Mouse (Mus musculus) adrenal gland, postnatal 25 days (tissue): ENCODE measurements at regions not wholly inside any gene's neighbourhood (a gene's known extent, or its start where the extent isn't known, plus 50 kb on each side); places are given as distances from the start of the nearest gene placed in this dataset.

Source experiments
- DNase-seq: peaks from one replicate; pipeline ENCODE4 v3.0.0; 2021; ENCODE audit warnings: mixed read lengths

DNA sequence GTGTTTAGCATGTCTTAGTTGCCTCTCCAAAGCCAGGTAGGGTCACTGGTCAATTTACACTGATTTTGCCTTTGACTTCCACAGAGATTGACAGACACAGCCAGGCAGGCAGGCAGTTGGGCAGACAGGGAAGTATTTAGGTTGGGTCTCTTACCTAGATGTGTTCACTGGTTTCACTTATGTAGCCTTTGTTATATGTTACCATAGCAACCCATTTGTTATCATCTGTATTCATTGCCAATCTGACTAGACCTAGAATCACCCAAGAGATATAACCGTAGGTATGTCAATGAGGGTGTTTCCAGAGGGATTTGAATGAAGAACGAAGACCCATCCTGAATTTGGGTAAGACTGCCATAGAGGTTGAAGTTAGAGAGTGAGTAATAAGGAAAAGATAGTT lies 123.8 kb upstream of the Tnfaip3 start:
- DNase-seq = no peak

DNA sequence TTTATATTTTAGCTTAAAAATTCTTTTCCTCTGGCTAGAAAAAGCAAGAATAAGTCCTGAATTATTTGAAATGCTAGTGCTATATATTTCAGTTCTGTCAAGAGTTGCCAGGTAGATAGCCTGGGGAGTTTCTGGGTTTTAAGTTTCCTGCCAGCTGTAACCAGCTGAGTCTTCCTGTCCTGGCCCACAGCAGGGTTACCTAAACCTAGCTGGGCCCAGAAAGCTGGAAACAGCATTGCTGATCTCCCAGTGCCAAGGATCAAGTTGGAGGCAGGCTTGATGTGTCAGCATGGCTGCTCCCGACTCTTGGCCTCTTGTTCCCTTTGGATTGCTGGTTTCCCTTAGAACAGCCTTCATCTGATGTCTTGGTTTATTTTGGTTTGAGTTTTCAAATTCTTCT lies 122.8 kb upstream of the Tnfaip3 start:
- DNase-seq = no peak

DNA sequence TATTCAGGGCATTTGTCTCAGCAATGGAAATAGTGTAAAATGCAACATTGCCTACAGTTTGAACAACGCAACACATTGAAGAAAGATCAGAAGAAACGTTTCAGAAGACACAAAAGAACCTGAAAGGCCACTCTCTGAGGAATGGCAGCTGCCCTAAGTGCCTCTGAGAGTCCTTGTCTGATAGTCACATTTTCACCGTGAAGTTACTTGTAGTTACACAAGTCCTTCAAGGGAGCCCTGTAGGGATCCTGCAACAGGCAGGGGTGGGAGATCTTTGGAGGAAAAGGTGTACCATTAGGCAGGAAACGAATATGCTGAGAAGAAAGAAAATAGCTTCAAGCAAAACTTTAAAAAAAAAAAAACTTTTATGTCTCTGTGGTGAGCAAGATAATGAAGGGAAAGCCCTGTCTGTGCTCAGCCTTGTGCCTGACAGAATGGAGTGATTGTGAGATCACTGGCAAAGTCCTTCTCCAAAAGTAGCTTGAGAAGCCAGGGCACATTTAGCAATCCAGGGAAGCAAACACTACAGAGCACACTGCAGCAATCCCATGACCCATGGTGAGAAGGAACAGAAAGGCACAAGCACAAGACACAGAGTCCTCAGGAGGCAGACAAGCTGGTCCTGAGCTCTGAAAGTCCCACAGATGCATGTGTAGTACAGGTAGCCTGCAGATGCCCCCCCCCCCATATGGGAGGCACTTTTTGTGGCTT lies 112.3 kb upstream of the Tnfaip3 start:
- DNase-seq = no peak

DNA sequence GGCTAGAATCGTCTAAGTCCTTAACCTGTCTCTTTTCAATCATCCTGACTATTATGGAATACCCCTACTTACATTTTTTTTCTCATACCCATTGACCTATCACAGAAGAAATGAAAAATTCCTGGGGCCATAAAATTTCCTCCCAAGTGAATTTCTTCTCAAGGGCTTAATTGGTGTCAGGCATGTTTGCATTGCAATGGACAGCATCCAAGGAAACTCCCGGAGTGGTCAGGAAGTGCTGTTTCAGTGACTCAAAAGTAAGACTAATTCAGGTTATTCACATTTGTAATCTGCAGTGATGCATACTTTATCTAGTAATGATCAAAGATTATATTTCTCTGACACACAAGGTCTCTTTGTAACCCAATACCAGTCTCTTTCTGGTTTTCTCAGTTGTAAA lies 111.5 kb upstream of the Tnfaip3 start:
- no peak for DNase-seq

DNA sequence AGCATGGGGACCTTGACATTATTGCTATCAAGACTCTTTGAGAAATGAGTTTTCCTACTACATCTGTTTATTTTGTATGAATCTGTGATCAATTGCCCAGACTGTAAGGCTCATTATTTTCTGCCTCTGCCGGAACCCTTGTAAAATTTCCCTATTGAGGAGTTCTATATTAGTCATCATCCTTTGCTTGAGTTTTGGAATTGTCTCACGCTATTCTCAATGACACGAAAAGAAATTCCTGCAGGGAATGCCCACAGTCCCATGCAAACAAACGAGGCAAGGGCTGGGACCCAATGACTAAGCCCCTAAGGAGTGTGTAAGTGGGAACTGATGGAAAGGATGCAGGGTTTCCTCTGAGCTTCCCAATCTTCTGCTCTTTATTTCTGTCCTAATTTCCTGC lies 111.0 kb upstream of the Tnfaip3 start:
- DNase-seq = no peak

DNA sequence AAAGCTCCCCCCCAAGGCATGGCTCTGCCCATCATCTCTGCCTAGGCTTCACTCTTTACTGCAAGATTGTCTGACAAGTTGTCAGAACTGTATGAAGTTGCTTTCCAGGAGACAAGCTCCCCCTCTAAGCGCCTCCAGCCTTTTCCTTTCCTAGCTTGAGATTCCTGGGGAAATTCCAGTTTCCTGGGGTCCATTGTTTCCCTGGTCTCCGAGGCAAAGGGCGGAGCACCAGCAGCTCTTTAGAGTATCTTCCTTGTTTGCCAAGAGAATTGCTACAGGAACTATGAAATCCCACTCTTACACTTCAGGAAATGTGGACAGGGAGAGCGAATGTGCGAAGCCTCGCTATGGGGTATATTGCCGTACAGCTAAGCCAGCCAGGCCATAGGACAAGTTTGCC lies 108.2 kb upstream of the Tnfaip3 start:
- no peak for DNase-seq

DNA sequence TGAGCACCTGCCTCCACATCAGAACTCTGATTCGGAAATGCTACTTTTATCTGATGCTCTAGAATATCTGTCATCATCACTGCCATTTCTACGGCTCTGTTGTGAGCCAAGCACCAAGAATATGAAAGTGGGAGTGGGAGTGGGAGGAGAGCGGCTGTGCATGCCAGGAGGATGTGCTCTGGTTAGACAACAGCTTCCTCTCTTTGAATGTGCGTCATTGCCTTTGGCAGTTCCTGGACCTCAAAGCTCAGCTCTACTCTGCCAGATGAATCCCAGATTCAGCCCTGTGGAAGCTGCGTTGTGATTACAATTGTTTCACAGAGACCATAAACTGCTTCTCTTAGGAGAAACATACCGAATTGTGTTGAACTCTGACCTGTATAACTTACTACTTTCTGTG lies 106.8 kb upstream of the Tnfaip3 start:
- no peak for DNase-seq

DNA sequence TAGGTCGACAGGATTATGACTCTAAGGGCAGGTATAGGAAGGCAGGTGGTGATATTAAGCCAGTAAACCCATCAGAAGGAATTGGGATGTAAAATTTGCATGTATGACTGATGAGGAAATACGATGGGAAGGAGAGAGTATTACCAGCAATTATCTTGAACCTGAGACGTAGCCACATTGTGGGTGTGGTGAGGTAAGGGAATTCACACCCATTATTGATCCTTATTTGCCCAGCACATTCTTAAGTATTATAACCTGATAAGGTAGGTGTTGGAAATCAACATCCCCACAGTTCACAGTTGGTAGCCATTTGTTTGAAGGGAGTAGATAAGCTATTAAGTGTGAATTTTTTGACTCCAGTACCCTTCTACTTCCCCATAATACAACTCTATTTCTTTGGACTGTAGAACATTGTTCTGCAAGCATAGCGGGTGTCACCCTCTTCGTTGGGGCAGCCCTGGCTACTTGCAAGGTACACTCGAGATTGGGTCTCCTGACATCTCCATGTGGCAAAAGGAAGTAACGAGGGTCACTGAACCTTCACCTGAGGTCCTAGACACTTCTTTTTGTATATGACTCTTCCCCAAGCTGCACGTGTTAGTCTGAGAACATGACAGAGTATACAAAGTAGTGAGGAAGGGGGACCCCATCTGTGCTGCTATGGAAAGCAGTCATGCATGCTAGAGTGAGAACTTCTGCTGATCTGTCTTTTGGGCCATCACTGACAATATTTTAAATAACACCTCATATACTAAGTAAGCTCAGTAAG lies 104.0 kb upstream of the Tnfaip3 start:
- no peak for DNase-seq

DNA sequence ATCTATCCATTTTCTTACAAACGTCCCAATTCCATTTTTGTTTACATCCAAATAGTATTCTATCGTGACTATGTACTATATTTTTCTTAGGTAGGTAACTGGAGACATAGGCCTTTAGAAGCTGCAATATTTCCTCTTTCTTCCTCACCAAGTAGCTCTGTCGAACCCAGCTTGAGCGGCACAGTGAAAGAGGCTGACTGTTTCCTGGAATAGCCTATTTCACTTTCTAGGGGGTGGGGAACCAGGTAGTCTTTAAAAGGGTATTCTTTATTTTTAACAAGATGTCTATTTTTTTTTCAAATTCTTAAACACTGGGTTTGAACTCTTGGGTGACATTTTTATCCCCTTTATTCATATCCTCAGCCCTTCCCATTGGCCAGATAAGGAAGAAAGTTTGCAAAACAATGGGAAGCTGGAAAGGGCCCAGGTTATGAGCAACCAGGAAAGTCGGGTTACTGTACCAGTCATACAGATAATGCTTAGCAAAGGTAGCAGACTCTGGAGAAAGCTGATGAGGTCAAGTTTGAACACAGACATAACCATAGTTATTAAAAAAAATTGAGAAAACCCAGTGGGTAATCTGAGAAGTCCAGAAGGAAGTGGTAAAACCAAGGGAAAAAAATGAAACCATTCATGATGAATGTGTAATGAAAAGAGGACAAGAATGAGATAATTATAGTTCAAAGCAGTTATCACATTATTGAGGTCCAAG lies 103.3 kb upstream of the Tnfaip3 start:
- no peak for DNase-seq

DNA sequence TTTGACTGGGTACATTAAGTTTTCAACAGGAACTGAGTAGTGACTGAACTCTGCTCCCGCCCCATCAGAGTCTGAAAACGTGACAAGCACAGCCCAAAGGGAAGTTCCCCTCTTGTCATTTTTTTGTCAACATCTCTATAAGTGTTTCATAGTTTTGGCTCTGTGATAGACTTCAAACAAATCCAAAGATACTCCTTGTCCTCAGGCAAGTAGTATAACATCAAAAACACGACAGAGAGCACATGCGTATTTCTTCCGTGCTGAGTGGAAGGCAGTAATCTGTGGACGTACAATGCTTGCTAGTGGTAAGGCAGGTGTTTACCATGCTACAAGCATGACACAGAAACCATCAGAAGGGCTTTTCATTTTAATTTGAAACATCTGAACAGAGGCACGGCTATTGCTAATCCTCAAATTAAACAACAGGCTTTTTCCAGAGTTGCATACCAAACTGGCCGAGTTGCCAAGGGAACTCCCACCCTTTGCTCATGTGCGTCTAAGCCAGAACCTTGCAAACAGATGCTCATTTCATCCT lies 101.7 kb upstream of the Tnfaip3 start:
- no peak for DNase-seq

DNA sequence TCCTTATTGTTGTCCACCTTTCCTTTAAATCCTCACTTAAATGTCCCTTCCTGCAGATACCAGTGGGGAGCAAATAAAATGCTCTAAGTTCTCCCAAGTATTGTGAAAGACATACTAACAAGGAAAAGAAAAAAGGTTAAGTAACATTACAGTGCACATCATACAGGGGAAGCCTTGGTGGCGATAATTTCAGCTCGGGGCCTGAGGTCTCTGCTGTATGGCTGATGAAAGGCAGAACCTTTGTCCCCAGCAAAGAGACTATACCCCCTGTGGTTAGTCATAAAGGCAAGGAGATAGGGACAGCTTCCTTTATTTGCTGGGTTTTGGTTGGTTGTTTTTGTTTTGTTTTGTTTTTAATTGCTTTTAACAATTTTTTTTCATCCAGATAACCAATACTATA lies 97.0 kb upstream of the Tnfaip3 start:
- no peak for DNase-seq

DNA sequence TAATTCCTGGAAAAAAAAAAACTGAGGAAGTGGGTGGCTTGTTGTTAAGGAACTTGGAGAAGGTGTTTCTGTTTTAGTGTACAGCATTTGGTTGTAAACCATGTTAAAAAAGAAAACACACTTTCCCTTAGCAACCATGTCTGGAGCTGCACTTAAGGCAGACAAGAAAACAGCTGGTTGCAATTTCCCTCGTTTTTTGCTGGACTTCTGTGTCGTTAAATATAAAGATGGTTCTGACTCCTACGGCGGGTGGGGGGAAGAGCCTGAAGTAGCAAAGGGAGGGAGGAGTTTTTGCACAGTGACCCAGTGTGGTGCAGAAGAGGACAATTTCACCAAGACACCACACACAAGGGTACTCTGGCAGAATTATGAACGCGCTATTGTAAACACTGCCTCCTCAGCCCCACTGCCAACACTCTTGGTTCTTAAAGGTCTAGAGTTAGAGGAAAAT lies 89.8 kb upstream of the Tnfaip3 start:
- DNase-seq = no peak

DNA sequence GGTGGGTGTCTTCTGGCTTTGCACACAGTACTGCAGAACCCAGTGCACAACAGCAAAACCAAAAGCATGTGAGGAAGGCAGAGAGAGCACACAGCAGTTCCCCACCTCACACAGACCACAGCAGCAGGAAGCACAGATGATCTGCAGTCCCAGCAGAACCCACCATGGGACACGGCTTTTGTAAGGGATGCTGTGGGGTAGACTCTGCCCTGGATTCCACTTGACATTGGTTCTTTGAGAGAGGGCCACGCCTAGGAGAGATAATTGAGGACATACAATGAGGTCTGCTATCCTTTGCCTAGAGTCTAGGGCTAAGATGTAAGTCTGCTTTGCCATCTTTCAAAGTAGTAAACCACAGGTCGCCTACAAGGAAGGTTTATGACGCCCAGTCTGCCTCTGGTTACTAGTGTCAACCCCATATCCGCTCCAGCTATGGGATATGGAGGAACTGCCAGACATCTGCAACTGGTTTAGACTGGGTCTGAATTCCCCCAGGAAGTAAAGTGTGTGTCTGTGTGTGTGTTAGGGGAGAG lies 89.3 kb upstream of the Tnfaip3 start:
- DNase-seq = no peak

DNA sequence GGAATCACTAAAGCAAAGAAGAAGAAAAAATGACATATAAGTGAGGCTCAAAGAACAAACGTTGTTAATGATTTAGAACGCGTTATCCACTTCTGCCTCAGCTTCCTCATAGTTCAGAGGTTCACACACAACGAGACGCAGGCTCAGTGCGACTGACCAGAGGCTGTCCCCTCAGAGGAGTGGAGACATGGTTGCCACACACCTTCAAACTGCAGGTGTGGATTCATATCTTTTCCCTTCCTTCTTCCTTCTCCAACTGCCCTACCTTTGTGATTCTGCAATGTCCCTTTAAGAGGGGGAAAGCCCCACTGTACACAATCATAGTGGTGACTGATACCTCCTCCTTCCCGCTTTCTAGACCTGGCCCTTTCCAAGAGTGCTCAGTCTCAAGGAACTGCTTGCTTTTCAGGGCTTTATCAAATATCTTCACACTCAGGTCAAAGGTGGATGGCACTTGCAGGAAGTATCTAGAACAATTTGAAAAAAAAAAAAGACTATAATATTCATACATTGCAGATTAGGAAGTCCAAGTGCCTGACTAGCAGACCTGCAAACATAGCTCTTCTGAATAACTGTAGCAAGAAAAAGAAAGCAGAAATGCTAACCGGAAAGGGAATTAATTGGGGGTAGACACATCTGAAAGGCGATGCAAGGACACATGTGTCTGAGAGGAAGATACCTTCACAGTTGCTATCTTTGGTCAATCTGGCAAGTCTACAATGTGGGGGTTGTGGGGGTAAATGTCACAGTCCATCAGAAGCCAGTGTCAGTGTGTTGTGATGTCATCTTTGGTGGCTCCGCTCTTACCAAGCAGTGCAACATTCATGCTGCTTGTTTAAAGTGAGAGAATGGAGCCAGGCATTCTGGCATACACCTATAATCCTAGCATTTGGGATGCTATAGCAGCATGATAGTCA lies 84.2 kb upstream of the Tnfaip3 start:
- DNase-seq = no peak

DNA sequence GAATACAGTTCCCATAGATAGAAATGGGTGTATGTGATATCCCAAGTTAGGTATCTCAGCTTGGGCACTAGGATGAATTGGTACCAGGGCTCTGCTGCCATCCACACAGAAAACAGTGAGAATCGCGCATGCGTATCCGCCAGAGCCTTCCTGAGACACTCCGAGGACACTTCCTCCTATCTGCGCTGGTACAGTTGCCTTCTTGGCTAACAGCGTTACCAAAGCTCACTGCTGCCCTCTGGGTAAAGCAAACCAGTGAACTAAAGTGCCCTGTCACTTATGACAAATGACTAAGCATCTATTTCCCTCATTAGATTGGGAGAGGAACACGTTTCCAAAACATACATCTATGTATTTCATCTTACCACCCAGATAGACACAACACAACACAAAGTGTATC lies 78.8 kb upstream of the Tnfaip3 start:
- DNase-seq = peak; percentile 20

DNA sequence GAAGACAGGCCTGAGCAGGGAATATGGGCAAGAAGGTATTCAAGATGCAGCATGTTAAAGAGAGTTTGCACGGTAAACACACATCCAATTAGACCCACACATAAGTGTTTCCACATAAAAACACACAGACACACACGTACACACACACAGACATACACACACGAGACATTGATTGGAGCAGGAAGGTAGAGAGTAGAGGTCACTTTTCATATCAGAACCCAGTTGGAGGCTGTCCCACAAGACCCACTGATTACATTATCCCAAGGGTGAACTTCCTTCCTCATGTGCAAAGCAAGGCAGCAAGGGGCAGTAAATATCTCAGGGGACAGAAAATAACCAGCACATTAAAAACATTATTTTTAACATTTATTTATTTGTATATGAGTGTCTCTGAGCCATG lies 78.2 kb upstream of the Tnfaip3 start:
- DNase-seq = no peak

DNA sequence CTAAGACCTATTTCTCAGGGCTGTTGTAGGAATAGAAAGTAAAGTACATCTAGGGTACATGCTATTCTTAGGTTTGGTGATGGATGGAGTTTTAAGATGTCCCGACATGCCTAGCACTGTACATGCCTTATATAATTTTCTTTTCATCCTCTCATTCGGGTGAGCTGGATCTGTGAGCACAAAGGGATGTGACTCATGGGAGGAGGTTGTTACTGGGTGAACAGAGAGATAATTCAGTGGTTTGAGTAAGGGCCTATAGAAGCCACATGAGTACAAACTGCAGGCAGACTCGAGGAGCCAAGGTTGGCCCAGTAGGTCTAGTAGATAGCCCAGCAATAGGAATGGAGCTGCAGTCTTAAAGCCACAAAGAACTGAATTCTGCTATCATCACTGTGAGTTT lies 76.5 kb upstream of the Tnfaip3 start:
- no peak for DNase-seq

DNA sequence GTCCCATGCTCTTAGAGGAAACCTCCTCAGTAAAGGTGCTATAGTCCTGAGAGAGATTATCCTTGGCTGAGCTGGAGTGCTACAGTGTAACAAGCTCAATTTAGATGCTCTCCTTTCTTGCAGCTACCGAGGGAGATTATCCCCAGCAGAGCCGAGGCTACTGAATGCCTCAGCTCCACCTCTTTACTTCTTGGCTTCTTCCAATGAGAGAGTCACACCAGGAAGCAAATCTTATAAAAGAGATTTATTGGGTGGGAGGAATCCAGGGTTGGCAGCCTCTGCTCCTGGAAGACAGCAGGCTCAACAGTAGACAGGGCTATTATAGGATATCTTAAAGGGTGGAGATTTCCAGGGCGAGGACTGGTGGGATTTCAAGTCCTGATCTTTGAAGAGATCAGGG lies 75.7 kb upstream of the Tnfaip3 start:
- DNase-seq = no peak

DNA sequence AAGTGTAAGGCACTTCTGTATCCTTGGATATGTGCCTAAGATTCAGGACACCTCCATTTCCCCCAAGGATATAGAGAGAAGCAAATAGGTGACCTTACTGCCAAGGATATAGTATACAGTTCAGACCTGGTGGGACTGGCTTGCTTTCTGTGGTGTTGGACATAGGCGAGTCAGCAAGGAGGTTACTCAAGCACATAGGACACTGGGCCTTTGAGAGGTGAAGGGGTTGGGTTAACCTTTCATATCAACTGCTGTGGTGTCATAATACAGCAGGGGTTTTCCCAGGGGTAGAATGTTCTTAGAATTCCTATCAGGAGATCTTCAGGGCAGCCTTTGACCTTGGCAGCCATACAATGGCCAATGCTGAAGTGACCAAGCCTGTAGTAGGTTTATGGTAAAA lies 71.5 kb upstream of the Tnfaip3 start:
- DNase-seq = no peak

DNA sequence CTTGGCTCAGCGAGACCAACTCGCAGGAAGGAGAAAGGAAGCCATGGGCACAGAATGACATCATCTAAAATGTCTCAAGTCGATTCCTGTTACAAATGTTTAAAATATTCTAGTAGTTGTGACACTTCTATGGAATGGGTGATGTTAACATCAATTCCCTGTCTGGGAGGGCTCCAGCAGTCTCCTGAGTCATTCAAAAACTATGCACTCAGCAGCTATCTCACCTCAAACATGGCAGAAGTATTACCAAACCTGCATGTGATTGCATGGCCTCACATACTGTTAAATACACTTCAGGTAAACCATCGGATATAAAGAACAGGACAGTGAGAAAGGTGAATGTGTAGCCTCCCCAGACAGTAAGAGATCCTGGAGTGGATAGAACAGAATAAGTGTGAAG lies 66.7 kb upstream of the Tnfaip3 start:
- DNase-seq = no peak

DNA sequence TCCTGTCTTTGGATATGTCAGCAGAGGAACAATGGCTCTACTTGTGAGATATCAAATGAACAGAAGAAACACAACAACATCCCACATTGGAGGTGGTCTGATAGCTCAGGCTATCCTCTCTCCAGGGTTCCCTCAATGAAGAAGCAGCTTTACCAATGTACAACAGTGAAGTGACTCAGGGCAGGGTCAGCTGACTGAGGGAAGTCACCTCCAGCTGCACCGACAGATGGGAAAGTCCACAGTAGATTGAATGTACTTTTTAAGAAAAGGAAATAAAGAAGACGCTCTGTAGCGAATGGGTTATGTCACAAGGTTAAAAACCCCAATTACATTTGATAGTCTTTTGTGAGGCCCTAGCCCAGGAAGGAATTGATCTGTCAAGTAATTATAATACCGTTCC lies 62.6 kb upstream of the Tnfaip3 start:
- no peak for DNase-seq

DNA sequence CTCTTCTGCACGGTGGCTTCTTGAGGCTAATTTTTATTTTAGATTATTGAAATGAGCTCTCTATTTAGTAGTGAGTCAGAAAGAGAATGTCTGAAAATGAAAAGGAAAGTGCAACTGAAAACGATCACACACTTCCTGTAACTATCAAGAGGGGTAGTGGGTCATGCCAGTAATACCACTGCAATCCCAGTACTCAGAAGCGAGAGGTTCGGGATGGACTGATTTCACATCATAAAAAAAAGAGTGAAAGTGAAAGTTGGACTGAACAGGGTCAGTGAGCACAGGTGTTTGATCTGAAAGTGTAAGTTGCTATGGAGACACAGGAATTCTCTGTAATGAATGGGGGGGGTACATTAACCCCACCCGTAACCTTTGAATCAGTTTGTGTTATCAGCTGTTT lies 52.9 kb upstream of the Tnfaip3 start:
- no peak for DNase-seq
